24 mouse cellular contexts compared by ENCODE assay signal in genomic region chr17:78075892-78076291, GRCm38 (mm10).
DNase-seq lines count a peak whose midpoint lies in the region; ATAC-seq and TF ChIP-seq lines count a peak whose summit lies in the region.
"Had no signal": no experiment of that assay in that cellular context is flagged by ENCODE, and none has a peak within 500 bp of the region (broad histone marks: within the 10 kb centered on the region; RNA-seq: fewer than 3 reads in every experiment).

No protein-coding gene starts in this region.

- no peak overlapping the region for H3K4me3 ChIP-seq in kidney, postnatal 0 days (replicated peaks; ENCODE audit: low read depth, low read length)
- no peak overlapping the region for H3K4me3 ChIP-seq in kidney, adult 2 months (ENCODE audit: insufficient read depth, low read depth, low read length)
- peak overlapping the region; percentile 37; the same call in 1 of the 2 replicates for H3K4me3 ChIP-seq in E14TG2a.4 (replicated peaks; ENCODE audit: low read length)
- no peak overlapping the region for H3K4me3 ChIP-seq in left cerebral cortex, adult 2 months
- H3K4me3 ChIP-seq: embryonic facial prominence, embryonic 13.5 days; embryonic facial prominence, embryonic 15.5 days; erythroblast, embryonic 14.5 days; forebrain, embryonic 10.5 days; forebrain, embryonic 12.5 days; forebrain, embryonic 15.5 days had no signal

- TF ChIP-seq POLR2A in kidney, adult 2 months (IDR thresholded peaks at IDR 0.05; ENCODE audit: low read depth, low read length) = no peak

- no peaks in the 10 kb centered on the region for H3K36me3 ChIP-seq in kidney, postnatal 0 days (ENCODE audit: insufficient read depth, low read length)
- H3K36me3 ChIP-seq in kidney, adult 2 months (ENCODE audit: control insufficient read depth, insufficient read depth, low read length) = no peaks in the 10 kb centered on the region
- no peaks in the 10 kb centered on the region for H3K36me3 ChIP-seq in E14TG2a.4 (ENCODE audit: insufficient read depth, low read length)
- H3K36me3 ChIP-seq: embryonic facial prominence, embryonic 13.5 days; embryonic facial prominence, embryonic 15.5 days; forebrain, embryonic 10.5 days; forebrain, embryonic 12.5 days; forebrain, embryonic 15.5 days; G1E had no signal

- H3K27ac ChIP-seq in kidney, postnatal 0 days = no peak overlapping the region
- no peak overlapping the region for H3K27ac ChIP-seq in kidney, adult 2 months (ENCODE audit: insufficient read depth, low read depth, low read length)
- no peak overlapping the region for H3K27ac ChIP-seq in left cerebral cortex, adult 2 months
- H3K27ac ChIP-seq: embryonic facial prominence, embryonic 13.5 days; embryonic facial prominence, embryonic 15.5 days; forebrain, embryonic 10.5 days; forebrain, embryonic 12.5 days; forebrain, embryonic 15.5 days had no signal

- no peaks in the 10 kb centered on the region for H3K4me1 ChIP-seq in kidney, postnatal 0 days (replicated peaks; ENCODE audit: insufficient read depth, low read length)
- H3K4me1 ChIP-seq in kidney, adult 2 months (ENCODE audit: control insufficient read depth, insufficient read depth, low read length) = no peaks in the 10 kb centered on the region
- no peaks in the 10 kb centered on the region for H3K4me1 ChIP-seq in E14TG2a.4 (replicated peaks; ENCODE audit: low read depth, low read length)
- H3K4me1 ChIP-seq: embryonic facial prominence, embryonic 13.5 days; embryonic facial prominence, embryonic 15.5 days; forebrain, embryonic 10.5 days; forebrain, embryonic 12.5 days; forebrain, embryonic 15.5 days had no signal

- H3K9ac ChIP-seq in kidney, postnatal 0 days (ENCODE audit: low read depth, low read length) = no peak overlapping the region
- H3K9ac ChIP-seq: embryonic facial prominence, embryonic 13.5 days; embryonic facial prominence, embryonic 15.5 days; forebrain, embryonic 12.5 days; forebrain, embryonic 15.5 days; forebrain, postnatal 0 days had no signal

- DNase-seq in kidney, postnatal 0 days (ENCODE audit: low spot score) = peak; percentile 44
- no peak for DNase-seq in kidney, adult 2 months
- DNase-seq in Muller cell, postnatal 12 days (ENCODE audit: inconsistent ontology term) = peak; percentile 60
- no peak for DNase-seq in urinary bladder, adult 2 months (ENCODE audit: low spot score)
- DNase-seq in left cerebral cortex, adult 2 months (ENCODE audit: extremely low spot score in 1 of 2, low spot score in 2 of 2) = no peak
- DNase-seq: adrenal gland, adult 2 months; adrenal gland, postnatal 10 days; adrenal gland, postnatal 36 days; cerebellum, adult 11-12 months; cerebellum, adult 2 months; cerebellum, adult 9-10 months; cerebellum, postnatal 10 days; cerebellum, postnatal 25 days; embryo, embryonic 11 days; forebrain, postnatal 0 days had no signal

- TF ChIP-seq CTCF in kidney, postnatal 0 days (IDR thresholded peaks at IDR 0.05; ENCODE audit: low read depth) = no peak
- no peak for TF ChIP-seq CTCF in kidney, adult 2 months (conservative IDR thresholded peaks at IDR 0.05; ENCODE audit: insufficient read depth, insufficient read length, low read depth, low read length)
- no peak for TF ChIP-seq CTCF in E14TG2a.4 (conservative IDR thresholded peaks at IDR 0.05; ENCODE audit: low read length)
- TF ChIP-seq CTCF in left cerebral cortex, adult 2 months (IDR thresholded peaks at IDR 0.05) = no peak

- no peaks in the 10 kb centered on the region for H3K9me3 ChIP-seq in kidney, postnatal 0 days (replicated peaks; ENCODE audit: low read length)
- H3K9me3 ChIP-seq in E14TG2a.4 (ENCODE audit: low read length) = peaks cover 9% of the 10 kb centered on the region; the same call in 1 of the 2 replicates
- H3K9me3 ChIP-seq: embryonic facial prominence, embryonic 13.5 days; embryonic facial prominence, embryonic 15.5 days; forebrain, embryonic 10.5 days; forebrain, embryonic 12.5 days; forebrain, embryonic 15.5 days; G1E had no signal

- no peak for ATAC-seq in kidney, postnatal 0 days (replicated peaks; ENCODE audit: low FRiP score, low read depth)
- ATAC-seq in hematopoietic stem cell, adult 5-6 weeks (replicated peaks in 1 of 2; ENCODE audit: insufficient read depth in 1 of 2, low FRiP score in 2 of 2, low TSS enrichment in 1 of 2, low read depth in 1 of 2, poor library complexity in 2 of 2, severe bottlenecking in 2 of 2) = peak; percentile 48 to 65
- ATAC-seq: forebrain, embryonic 15.5 days; forebrain, postnatal 0 days had no signal

- no peaks in the 10 kb centered on the region for H3K27me3 ChIP-seq in kidney, postnatal 0 days (ENCODE audit: insufficient read depth, low read length)
- no peaks in the 10 kb centered on the region for H3K27me3 ChIP-seq in kidney, adult 2 months (replicated peaks; ENCODE audit: control insufficient read depth, insufficient read depth, low read length)
- H3K27me3 ChIP-seq in E14TG2a.4 (ENCODE audit: insufficient read depth, low read length) = no peaks in the 10 kb centered on the region
- H3K27me3 ChIP-seq: embryonic facial prominence, embryonic 13.5 days; embryonic facial prominence, embryonic 15.5 days; forebrain, embryonic 12.5 days; forebrain, embryonic 15.5 days had no signal

- intact Hi-C loops in left cerebral cortex, adult 2 months (cut with DNase I) = no loop called here

- H3K4me2 ChIP-seq in kidney, postnatal 0 days (ENCODE audit: low read length) = no peak overlapping the region
- H3K4me2 ChIP-seq: embryonic facial prominence, embryonic 13.5 days; embryonic facial prominence, embryonic 15.5 days; forebrain, embryonic 12.5 days; forebrain, embryonic 15.5 days had no signal

Comparison
In these comparisons a context has a peak if more than half of its experiments do, and no peak if none do; other contexts are left out.
1. DNase-seq: peak in kidney, postnatal 0 days (single experiment) and Muller cell, postnatal 12 days (single experiment); none in kidney, adult 2 months (single experiment), urinary bladder, adult 2 months (single experiment) and left cerebral cortex, adult 2 months (0 of 2).